Mouse (Mus musculus) urinary bladder, postnatal 14 days (tissue): ENCODE results near the gene Emcn.
A peak's percentile ranks its signal among the peaks of the same experiment; 100 is the strongest.

Experiments used
- DNase-seq: peaks from one replicate; pipeline ENCODE4 v3.0.0; 2021; ENCODE audit warnings: low spot score

The Emcn gene

DNA sequence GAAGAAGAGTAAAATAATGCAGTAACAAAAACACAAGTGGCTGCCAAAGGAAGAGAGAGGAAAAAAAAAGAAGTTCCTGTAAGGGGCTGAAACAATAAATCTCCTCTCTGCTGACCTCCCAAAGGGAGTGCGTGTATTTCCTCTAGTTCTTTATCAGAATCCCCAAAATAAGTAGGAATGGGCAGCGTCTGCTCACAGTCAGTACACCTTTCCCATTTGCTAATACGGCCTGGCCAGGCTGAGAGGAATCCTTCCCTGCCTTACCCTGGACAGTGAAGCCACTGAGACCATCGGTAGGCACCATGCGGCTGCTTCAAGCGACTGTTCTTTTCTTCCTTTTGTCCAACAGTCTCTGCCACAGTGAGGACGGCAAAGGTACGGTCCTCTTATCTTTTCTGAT, at the start of gene Emcn:
Emcn (plus strand) TSS at position 130 of the 400 bp plus-strand sequence.
- no peak for DNase-seq

DNA sequence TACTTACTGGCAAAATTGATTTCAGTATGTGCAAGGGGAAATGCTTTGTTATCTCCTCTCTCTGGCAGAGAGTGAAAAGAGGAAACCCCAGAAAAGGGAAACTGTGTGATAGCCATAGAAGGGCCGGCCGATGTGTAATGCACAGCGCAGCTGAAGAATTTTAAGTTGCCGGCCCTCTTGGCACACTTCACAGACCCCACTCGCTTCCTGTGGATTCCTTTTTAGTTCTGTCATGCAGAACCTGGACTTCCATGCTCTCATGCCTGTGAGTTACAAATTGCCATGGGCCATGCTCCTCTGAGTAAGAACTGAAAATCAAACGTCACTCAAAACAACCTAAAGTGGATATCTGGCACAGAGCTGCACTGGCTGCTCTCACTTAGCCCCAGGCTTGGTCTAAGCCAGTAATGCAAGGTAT, 47.7 kb upstream of the Emcn start:
- no peak for DNase-seq

DNA sequence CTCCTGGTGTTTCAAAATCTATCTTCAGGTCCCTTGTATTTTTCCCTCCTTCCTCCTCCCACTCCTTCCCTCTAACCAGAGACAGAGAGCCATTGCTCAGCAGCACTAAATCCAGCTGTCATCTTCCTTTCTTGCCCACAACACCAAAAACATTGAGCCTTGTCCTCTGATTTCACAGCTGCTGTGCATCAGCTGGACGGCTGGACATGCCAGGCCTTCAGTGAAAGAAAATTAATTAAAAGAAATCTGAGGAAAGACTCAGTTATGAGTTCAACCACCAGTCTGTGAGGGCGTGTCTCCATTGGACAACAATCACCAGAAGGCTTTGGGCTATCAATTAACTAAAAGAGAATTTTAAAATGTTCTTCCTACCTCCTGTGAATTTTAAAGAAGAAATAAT, 42.6 kb upstream of the Emcn start:
- DNase-seq = no peak

DNA sequence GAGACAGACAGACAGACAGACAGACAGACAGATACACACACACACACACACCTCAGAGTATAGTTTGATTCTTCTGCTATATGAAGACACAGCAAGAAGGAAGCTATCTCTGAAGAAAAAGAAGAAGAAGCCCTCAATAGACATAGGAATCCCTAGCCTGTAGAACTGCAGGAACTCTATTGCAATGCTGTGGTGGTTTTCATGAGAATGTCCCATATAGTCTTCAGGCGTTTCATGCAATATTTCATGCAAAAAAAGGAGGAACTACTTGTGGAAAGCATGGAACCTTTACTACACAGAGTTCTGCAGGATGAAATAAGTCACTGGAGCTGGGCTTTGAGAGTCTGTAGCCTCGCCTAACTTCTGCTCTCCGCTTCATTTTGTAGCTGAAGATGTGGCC, 40.7 kb upstream of the Emcn start:
- no peak for DNase-seq

DNA sequence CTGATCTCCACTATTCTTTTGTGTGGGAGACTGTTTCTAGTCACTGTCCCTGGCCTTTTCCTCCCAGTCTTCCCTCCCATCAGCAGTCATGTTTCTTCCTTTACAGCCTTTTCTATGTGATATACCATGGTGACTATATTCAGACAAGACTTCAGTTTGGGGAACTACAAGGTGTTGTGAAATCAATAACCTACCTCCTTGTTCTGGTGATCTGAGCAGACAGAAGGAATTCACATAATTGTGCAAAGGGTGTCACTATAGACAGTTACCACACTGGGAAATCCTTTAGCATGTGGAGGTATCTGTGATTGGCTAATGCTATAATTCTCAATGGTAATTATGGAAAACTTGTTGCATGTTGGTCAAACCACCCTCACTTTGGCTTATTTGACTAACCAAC, 39.7 kb upstream of the Emcn start:
- no peak for DNase-seq

DNA sequence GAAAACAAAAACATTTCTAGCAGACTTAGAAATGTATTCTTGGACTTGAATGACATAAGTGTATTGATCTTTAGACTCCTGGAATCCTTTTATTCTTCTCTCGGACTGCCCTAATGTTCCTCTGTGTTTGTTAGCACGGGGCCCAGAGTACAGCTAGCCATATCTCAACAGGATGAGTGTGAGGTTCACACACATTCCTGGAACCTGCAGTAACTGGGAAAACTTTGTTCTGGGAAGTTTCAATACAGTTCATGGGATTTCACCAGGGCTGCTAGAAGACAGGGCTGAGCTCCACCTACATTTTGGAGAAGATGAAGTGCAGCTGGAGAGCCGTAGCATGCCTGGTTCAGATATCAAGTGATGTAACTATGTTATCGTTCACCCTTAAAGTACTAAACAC, 38.1 kb upstream of the Emcn start:
- DNase-seq = peak; percentile 5

DNA sequence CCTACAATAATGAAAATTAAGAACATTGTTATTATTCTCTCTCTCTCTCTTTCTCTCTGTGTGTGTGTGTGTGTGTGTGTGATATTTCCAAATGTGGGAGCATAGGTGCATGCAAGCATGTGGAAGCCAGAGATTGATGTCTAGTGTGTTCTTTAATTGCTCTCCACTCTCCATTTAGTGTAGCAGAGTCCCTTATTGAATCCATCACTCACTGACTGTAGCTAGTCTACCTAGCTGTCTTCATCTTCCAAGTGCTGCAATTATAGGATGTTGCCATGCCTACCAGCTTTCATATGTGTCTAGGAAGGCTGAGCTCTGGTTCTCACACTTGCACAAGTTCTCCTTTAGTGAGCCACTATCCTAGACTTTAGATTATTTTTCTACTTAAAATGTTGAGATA, 30.9 kb upstream of the Emcn start:
- no peak for DNase-seq

DNA sequence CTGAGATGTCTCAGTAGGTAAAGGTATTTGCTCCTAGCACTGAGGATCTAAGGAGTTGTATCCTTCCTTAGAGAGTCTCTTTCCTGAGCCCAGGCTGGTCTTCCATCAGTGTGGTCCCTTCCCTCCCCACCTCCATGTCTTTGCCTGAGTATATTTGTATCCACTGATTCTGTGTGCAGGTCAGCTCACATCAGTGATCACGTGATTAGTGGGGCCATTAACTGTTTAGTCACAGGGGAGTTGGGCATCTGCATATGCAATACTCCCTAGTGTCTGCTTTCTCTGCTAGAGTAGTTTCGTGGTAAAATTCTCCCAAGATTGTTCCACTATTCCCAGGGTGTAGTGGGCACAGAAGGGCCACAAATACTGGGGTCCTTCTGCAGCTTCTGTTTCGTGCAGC, 28.3 kb upstream of the Emcn start:
- no peak for DNase-seq

DNA sequence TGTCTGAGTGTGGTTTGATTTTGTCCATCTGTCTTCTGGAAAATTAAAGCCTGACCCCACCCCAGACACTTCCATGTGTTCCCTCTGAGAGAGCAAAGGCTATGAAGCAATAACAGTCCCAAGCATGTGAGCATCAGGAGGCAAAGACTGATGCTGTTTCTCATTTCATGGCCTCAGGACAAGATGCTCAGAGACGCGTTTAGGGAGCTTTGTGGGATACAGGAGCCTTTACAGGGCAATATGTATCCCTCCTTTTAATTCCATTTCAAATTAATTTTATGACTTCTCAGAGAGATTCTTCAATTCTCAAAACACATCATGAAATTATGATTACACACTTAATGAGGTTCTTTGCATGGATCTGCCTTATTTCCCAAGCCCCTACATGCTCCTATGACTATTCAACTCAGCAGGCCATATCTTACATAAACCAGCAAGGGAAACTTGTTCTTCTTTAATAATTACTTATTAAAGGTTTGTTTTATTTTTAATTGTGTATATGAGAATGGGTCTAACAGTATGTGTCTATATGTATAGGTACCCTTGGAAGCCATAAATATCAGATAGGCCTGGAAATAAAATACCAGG, 27.0 kb upstream of the Emcn start:
- DNase-seq = no peak

DNA sequence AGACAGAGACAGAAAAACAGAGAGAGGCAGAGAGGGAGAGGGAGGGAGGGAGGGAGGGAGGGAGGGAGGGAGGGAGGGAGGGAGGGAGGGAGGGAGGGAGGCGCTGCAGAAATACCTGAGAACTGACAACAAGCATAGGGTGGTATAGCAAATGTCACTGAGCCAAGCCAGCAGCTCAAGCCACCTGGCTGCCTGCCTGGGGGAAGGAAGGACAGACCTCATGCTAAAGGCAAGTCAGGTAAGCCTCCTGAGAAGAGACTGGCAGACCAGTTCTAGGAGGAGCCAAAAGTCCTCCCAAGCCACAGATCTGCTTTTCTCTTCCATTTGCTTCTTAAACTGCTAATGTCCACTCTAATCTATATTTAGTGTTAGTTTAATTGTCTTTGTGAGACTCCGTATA, 22.5 kb upstream of the Emcn start:
- no peak for DNase-seq

DNA sequence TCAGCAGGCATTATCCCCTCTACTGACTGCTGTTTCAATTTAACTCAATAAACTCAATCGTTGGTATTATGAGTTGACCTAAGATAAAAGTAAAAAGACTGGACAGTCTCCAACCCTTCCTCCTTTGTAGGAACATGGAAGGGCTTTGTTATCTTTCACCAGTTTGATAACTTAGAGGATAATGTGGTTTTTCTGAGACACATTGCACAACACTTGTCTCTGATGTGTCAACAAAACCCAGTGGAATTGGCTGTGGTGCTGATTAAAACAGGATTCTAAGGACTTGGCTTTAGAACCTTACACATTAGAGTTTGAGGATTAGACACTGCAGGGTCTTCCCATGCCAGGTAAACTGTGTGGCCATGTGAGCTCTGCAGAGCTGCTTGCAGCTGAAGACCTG, 20.9 kb upstream of the Emcn start:
- no peak for DNase-seq

DNA sequence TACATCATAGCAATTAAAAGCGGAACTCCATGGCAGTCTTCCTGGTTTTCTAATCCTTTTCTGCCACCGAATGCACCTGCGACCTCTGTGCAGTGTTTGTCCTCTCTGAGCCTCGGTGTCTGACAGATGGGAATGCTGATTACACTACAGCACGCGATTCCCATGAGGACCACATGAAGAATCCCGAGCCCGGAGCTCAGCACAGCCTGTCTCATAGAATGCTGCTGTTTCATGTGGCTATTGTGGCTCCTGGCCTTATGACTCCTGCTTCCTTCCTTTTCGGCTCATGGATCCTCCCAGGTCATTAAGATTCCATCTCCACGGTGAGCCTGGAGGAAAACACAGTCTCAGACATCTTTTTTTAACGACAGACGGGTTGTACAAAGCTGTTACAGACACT, 18.6 kb upstream of the Emcn start:
- DNase-seq = no peak

DNA sequence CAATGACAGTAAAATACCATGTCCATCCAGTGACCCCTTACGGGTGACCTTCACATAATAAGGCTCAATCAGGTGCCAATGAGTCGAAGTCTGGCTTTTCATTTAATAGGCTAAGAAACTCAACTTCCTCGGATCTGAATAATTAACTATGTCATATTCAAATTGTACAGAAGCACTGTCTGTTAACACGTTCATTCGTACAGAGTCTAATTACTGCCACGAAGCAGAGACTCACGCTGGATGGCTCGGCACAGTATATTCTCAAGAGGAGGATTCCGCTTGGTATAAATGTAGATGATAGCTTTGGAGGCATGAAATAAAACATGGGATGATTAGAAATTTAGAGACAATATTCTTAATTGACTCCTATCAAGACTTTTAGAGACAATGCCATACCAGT, 11.0 kb upstream of the Emcn start:
- no peak for DNase-seq

DNA sequence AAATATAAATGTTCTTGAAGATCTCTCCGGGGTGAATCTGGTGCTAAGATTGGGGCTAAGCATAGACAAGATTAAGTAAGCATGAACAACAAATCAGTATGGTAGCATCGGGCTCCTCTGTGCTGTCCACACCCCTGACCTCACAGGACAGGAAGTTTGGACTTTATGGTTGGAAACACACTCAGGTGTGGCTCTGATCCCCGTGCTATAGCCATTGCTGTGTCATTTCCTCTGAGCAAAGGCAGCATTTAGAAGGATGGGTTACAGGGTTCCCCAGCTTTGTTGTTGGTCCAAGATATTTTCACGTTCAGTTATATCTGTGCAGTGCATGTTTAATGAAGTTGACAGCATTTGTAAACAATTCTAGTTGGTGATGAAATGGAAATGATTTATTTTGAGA, 9.9 kb upstream of the Emcn start:
- DNase-seq = no peak

DNA sequence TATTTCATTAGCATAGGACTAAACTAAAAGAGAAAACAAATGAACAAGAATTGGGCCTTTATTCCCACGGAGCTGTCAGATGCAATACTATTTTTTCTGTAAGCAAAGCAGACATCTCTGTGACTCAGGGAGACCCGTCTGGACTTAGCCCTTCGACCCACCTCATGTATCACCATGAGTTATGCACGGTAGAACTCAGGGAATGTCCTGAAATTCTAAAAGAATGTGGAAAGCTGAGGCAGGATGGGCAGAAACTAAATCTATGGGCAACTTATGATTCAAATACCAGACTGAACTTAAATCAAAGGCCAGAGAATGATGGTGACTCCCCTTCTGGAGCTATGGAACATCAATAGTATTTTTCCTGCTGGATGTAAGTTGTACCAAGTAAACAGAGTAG, 8.3 kb upstream of the Emcn start:
- DNase-seq = no peak

DNA sequence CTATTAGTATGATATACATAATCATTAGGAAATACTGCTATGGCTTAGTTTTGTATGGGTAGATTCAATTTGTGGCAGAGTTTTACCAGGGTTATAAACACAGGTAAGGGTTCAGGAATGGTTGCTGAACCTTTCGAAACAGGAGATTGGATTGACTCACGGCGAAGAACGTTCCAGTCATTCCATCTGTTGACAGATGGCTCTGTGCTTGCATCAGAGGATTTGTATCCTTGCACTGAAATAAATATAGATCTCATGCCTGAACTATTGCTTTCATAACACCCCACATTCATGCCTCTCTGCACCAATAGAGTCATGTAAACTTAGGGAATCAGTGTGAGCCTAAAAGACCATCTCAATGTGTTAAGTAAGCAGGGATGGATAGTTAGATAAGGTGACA, 4.9 kb upstream of the Emcn start:
- DNase-seq = no peak

DNA sequence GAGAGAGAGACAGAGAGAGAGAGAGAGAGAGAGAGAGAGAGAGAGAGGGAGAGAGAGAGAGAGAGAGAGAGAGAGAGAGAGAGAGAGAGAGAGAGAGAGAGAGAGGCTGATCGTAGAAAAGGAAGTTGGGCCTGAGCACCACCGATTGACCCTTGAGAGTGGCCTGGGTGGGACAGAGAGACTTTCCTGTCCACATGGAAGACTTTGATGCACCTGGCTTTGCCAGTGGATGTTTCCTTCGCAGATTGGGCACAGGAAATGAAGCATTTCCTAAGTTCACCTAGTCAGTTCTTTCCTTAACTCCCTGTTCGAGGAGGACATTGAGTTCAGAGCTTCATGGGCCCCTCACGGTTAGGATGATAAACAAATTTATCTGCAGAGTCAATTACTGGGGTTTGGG, 2.6 kb downstream of the Emcn start:
- DNase-seq = no peak

DNA sequence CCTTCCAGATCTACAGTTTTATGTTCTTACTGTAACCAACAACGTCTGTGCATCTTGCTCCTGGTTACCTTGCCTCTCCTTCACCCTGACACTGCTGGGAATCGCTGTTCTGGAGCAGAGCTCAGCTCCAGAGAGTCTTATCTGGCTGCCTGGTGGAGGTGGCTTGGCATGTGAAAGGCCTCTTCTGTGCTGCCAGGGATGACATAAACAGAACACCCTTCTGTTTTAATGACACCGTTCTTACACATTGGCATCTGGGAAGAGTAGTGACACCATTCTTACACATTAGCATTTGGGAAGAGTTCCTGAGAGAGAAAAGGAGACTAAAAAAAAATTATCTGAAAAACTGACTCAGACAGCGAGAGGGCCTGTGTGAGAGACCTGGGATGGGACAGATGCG, 11.0 kb downstream of the Emcn start:
- DNase-seq = no peak

DNA sequence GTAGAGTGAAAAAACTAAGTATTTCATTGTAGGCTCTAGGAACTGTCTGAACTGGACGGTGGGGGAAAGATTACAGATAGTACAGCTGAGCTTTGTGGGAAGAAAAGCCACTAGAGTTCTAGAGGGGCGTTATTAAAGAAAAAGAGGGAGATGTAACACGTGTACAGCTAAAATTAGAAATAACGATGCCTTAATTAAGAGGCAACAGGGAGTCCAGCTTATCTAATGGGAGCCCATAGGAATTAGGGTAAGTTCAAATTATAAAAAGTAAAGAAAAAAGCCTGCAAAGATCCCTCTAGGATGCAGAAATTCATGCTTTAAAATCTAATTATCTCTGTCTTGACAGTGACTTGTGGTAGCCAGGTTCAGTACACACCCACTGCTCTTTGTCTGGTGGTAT, 15.8 kb downstream of the Emcn start:
- DNase-seq = no peak

DNA sequence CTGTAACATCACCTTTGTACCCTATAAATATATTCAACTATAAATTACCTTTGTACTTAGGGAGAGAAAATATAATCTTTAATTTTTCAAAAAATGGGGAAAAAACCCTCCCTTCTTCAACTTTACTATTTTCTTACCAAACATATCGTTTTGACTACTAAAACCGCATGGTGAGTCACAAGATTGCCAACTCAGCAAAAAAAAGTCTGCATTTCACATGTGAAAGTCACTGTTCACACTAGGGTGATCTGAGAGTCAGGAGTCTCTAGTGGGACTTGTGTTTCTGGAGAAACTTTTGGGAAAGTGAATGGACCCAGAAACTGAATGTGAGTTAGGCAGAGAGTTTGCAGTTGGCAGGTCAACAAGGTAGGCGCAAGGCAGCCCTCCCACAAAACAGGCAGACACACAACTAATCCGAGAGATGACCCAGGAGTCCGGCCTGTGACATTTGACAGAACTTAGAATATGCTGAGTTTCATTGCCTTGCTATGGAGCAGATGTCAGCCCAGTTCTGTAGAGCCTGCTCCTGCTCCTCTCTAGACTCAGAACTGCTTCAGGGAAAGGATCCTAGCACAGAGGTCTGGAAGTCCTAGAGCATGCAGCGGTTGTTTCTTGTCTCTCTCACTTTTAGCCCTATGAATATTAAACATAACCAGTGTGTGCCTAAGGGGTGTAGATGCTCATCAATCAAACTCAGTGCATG, 26.4 kb downstream of the Emcn start:
- DNase-seq = no peak

DNA sequence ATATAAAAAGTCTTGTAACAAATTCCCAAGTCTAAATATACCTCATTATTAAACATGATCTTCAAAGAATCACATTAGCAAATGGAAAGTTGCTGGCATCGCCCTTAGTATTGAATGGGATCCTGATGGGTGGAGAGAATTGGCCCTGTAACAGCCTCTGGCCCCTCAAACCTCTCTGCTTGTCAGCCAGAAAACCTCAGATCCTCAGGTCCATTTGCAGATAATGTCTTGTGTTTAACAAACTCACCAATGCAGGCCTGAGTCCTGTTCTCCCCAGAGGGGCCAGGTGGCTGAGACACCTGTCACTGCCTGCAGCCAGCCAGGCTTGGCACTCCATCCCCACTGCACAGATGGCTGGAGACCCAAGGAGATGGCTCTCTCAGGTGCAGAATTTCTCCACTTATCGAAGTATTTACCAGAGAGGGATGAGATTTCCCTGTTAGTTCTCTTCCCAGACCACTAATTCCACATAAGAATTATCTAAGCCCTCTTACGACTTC, 27.0 kb downstream of the Emcn start:
- DNase-seq = no peak

DNA sequence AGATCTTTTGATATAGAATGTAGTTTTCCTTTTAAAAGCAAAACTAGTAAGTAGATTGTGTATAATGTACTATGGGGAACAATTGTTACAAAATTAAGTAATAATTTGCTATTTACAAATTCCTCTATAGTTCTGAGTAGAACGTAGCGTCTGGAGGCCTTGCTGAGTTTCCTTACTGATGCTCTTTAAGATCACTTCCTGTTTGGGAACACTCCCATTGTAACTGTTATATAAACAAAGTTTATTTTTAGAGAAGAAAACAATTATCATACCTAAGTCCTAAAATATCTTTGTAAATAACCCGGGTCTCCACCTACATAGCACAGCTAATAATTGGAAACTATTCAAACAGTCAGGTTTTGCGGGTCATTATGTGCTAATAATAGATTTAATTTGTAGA, 32.0 kb downstream of the Emcn start:
- no peak for DNase-seq

DNA sequence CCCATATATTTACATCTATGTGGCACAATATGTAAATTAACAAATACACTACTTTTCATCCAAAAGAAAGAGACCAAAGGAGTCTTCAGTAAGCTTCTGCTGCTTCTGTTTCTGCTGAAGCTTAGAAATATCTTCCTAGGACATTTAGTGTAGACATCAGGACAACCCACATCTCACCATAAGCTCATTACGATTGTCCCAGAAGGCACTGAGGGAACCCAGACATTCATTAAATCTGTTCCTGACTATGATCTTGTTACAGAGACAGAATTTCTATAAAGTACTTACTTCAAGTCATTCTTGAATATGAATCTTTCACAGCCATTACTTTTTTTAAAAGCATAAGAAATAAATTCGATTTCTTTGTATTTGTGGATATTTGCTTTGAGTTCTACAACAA, 41.4 kb downstream of the Emcn start:
- DNase-seq = no peak

DNA sequence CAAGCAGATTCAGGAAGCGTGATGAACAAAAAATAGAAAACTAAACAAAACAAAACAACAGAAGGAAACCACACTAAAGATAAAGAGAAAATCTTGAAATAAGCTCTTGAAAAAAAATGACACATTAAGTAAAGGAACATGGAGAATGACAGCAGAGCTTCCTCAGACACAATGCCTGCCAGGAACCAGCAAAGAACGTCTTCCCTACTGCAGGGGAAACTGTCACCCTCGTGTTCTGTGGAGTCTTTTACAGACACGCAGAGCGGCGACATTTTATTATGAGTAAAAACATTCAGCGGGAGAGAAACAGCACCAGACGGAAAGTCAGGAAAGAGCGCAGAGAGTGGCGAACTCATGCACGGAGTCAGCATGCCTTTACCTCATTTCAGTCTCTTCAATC, 54.7 kb downstream of the Emcn start:
- no peak for DNase-seq
